Mouse (Mus musculus) layer of hippocampus, adult 8-10 months (tissue): ENCODE measurements at regions not wholly inside any gene's neighbourhood (a gene's known extent, or its start where the extent isn't known, plus 50 kb on each side); places are given as distances from the start of the nearest gene placed in this dataset.

Source experiments
- DNase-seq, 2 experiments: peaks; one replicate each; pipeline ENCODE4 v3.0.0; 2022; ENCODE audit warnings: low spot score in 2 of 2

DNA sequence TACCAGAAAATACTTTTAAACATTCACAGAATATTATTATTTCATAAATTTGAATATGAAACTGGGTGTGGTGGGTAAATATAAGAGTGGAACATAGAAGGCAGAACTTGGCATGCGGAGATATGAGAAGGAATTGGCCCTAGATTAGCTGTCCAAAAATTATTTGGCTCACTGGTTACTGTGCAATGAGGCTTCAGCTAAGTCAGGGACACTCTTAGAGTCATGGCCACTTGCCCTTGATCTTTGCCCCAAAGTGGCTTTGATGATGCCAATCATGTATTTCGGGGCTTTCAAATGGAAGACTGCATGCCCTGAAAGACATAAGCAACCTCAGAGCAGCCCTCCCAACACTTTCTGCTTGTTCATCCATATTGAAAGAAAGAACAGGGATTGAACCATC is 76.9 kb downstream of the Pxdc1 start:
- no peak for DNase-seq

DNA sequence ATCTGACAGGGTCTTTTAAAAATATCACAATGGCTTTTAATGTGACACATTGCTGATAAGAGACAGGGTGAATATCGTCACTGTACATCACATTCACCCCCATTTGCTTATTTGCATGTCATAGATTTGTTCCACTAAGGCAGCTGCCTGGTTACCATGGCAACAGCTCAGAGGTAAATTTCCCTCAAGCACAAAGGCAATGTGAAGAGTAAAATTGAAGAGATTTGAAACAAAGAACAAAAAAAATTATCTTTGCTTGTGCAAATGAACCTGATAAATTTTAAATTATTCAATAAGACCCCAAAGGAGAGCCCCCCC is 77.3 kb downstream of the Pxdc1 start:
- DNase-seq, result peak; percentile 41 to 54

DNA sequence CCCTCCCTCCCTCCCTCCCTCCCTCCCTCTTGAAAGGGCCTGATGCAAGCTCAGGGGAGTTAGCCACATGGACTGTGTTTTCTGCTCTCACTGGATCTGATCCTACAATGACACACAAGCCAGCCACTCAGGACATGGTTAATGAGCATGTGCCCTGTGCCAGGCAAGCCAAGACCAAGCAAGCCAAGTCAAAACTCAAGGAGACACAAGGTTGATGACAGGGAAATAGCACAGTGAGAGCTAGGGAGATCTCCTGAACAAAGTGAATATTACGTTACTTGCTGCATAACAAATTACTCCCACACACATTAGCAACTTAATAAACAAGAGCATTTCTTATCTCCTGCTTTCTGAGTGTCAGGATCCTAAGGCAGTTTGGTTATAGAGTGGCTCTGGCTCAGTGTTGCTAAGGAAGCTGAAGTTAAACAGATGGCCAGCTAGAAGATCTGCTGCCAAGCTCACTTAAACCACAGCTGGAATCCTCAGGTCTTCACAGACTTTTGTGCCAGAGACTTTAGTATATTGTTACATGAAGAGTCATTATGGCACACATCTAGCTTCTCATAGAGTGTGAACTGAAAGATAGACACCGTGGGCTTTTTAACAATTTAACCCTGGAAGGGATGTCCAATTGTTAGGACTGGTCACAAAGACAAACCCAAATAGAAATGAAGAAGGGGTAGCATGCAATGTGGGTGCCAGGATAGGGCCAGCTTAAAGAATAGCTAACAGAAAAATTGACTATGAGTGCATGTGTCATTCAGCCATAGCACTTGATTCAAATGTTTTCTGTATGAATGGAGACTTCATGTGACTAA is 77.9 kb downstream of the Pxdc1 start:
- DNase-seq, result peak; percentile 3 to 24

DNA sequence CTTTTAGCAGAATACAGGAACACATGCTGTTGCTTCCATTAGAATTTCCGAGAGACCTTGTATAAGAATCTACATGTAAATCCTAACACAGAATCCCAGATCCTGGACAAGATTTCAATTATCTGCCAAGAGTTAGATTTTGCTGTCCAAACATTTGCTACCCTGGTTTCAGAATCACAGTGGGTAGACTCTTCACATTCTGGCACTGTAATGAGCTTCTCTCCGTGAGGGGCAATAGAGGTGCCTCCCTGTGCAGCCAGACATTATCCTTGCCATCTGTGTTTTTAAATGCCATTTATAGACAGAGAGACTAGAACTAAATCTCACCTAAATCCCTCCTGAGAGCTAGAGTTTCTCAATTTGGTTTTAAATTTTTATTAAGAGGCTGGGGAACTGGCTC is 84.0 kb downstream of the Pxdc1 start:
- no peak for DNase-seq

DNA sequence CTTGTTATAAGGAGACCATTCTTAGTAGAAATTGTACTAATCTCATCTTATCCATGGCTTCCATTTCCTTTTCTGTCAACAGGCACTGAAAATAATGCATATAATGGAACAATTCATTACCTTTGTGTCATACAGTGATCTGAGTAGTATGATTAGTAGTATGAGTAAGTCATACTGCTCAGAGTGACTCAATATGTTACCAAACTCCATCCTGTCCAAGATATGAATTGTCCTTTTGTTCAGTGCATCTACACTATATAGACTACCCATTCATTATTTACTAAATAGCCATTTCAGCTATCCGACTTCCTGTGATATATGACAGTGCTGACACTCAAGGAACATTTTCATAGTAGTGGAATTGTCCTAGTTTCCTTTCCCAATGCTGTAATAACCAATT is 86.6 kb downstream of the Pxdc1 start:
- no peak for DNase-seq

DNA sequence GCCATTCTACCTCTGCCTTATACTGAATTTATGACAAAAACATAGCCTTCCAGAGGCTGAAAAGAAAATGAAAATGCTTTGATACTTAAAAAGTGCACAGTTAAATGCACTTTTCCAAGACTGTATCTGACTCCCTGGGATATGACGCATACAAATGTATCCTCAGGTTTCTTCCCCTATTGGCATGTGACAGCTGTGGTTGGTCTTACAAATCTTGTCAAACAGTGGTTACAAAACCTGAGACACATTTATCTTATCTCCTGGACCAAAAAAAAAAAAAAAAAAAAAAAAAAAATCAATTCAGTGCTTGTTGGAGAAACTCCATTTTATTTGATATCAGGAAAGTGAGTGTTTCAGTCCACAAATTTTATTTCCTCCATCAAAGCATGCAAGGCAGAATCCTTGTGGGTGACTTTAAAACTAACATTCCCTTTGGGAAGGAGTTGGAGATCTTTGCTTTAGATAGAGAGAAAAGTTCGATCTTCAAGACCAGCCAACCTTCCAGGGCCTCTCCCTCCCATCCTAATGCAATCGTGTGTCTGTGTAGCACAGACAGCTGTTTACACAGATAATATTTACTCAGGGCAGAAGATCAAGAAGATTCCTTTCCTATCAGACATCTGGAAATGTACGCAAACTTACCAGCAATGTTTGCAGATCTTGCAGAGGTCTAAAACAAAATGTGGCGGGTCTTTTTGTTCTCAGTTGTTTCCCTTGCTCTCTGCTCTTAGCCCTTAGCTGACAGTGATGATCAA is 103.0 kb downstream of the Pxdc1 start:
- DNase-seq, result no peak

DNA sequence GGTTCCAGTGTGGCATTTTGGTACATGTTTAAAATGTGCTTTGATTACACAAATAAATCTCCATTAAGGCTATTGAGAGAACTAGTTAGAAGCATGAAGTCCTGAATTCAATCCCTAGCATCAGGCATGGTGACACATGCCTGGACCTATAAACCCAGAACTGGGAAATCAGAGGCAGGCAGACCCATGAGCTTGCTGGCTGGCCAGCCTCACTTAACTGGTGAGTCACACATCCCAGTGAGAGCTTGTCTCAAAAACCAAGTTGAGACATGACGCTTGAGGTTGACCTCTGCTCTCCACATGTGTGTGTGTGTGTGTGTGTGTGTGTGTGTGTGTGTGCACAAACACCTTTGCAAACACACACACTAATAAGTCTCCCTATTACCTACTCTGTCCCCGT is 112.6 kb downstream of the Pxdc1 start:
- DNase-seq, result no peak

DNA sequence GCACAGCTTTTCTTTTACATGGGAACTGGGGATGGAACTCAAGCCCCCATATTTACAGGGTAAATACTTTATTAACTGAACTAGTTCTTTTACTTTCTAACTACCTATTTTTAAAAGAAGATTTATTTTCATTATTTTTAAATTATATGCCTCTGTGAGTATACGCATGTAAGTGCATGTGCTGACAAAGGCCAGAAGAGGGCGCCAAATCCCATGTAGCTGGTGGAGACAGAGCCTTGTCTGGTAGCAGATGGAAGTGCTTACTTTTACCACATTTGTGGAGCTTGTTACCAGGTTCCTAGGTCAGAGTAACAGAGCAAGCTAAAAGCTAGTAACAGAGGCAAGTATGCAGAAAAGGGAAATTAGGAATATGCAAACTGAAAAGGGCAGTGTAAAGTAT is 119.4 kb downstream of the Pxdc1 start:
- no peak for DNase-seq

DNA sequence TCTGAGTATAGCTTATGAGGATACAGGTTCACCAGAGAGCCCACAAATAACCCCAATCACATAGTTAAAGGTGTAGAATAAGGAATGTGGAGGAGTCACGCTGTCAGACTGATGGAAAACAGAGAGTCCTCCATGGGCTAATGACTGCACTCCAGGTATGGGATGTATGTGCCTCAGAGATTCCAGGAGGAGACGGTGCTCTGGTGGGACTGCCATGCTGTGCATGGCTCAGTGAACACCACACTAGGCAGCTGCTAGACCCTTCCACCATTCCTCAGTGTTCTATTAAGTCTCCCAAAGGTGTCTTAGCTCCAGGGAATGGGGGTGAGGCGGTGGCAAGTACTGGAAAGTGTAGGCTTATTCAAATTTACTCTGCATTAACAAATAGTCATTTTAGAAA is 142.0 kb downstream of the Pxdc1 start:
- no peak for DNase-seq

DNA sequence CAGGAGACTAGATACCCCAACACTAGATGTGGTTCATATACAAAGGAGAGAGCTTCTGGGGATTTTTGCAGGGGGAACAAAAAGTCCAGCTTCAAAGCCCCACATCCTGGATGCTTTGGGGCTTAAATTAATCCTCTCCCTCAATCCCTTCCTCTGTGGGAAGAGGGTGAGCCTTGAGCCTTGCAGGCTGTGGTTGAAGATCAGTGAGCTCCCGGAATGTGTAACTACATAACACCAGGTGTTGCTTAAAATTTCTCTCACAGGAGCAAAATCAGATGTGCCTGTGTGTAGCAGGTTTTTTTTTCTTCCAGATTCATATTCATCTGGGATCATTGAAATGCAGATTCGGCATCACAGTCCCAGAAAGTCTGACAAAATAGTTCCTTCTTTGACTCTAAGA is 146.1 kb downstream of the Pxdc1 start:
- DNase-seq, result no peak

DNA sequence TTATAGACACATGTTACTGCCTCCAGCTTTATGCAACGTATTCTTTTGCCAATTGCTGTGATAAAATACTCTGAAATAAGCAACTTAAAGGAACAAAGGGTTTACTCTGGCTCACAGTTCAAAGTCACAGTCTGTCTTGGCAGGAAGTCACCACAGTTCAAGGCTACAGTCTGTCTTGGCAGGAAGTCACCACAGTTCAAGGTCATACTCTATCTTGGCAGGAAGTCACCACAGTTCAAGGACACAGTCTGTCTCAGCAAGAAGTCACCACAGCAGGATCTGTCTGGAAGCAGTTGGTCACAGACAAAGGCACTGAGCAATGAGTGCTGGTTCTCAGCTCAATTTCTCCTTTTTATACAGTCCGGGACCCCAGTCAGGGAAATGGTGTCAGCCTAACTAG is 147.4 kb downstream of the Pxdc1 start:
- no peak for DNase-seq

DNA sequence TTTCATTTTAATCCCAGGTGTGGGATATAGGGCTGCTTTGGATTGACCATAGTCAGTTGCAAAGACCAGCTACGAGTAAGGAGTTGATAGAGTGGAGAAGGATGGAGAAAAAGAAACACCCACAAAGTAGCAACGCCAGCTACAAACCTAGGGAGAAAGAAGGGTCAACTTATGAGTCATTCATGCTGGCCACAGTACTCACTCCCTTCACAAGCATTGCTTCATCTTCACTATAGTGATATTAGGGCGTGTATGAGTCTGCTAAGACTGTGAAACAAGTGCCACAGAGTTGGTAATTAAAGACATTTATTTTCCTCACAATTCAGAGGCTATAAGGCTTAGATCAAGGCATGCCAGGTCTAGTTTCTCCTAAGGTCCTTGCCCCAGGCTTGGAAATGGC is 148.4 kb downstream of the Pxdc1 start:
- DNase-seq, result no peak

DNA sequence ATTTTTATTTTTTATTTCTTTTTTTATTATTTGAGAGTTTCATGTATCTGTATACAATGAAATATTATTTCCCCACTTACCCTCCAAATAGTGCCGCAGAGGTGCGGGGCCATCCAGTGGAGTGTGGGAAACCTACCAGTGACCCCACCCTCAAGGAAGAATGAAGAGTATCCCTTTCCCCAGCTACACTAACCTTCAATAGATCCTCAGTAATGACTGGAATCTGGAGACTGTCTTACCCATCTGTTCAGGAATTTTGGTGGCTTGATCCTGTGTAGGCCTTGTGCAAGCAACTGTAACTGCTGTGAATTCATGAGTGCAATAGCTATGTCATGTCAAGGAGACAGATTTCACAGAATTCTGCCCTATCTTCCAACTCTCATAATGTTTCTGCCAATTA is 153.9 kb upstream of the Slc22a23 start:
- DNase-seq, result no peak

DNA sequence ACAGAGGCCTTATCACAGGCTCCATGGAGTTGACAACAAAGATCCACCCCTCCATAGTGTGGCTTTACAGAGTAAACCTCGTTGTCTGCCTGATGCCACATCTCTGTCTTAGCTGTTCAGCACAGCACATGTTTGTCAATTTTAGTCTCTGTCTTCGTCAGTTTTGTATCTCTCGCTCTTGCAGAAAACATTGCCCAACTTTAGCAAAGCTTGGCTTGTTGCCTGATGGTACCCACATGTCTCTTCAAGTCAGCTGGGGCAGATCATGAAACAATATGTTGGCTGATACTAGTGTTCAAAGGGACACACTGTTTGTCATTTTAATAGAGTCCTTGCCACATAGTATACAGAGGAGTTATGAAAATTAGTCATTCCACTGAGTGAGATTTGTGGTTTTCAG is 152.7 kb upstream of the Slc22a23 start:
- DNase-seq, result peak; percentile 5 to 8

DNA sequence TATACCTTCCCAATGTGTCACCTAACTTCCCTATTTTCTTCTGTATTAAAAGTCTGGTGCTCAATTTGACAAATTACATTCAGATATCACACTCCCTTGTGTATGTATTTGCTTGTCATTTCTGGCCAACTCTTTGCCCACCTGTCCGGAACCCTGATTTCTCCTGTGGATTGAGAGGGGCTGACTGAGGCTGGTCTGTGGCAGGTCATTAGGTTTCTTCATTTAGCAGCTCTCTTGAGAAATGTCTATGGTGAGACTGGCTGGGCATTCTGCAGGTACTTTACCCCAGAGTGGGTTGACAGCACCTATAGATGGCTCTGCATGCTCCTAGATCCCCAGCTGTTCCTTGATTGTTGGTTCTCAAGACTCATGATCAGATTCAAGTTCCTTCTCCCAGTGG is 139.8 kb upstream of the Slc22a23 start:
- DNase-seq, result no peak

DNA sequence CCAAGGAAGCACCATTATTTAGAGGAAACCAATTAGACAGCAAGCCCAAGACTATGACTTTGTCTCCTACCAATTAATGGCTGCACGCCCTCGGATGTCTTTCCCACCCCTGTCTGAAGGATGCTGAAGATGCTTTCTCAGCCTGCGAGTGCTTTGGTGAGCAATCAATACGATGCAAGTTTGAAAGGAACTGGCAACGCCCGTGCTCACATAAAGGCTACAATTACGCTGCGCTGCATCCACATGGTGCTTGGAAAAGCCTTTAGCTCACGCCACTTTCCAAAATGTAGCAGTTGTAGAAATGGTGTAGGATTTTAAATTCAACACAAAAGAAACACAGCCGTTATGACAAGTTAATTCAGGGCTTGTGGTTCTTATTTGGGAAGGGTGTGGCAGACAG is 136.5 kb upstream of the Slc22a23 start:
- DNase-seq, result no peak

DNA sequence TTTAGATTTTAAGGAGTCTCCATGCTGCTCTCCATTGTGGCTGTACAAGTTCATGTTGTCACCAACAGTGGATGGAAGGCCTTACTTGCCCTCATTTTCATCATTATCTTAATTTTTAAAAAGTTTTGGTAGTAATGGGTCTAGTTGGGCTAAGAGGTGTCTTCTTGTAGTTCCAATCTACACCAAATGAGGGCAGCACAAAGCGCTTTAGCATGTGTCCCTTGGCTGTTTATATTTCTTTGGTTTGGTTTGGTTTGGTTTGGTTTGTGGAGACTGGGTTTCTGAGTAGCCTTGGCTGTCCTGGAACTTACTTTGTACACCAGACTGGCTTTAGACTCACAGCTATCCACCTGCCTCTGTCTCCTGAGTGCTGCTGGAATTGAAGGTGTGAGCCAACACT is 125.4 kb upstream of the Slc22a23 start:
- DNase-seq, result no peak

DNA sequence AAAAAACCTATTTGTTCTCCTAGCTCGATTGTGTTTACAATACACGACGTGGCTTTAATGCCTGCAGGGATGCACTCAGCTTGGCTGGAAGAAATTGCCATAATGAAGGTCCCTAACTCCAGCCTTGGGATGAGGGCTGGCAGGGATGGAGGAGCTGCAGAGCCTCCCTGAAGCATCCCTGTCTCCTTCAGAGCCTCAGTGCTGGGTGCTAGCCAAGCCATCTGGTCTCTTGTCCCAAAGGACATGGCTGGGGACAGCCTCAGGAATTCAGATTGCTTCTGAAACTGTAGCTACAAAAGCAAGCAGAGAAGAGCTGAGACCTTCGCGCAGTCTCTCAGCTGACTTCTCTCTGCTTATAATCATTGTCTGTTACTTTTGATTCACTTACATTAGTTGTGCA is 124.6 kb upstream of the Slc22a23 start:
- DNase-seq, result peak in 1 of 2 experiments; percentile 12

DNA sequence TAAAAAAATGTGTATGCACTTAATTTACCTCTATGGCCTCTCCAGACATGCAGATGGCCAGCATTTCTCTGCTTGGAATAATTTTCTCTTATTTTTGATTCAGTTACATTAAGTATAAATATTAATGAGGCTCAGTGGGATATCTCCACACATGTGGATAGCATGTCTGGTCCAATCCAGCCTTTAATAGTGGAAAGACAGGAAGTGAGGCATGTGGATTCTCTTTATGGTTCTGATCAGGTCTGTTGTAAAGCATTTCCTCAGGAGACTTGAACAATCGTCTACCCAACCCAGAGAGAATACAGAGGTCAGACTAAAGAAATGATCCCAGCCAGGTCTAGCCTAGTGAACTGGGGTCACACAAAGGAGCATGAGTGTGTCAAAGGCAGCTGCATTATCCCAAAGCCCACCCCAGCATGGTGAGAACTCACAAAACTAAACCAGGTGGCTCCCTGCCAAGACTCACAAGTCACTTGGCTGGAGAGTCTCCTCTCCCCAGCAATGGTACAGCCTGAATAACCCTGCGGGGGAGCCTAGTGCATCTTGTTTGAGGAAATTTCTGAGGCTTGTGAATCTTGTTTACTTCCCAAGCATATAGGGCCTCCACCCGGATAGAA is 123.3 kb upstream of the Slc22a23 start:
- DNase-seq, result no peak

DNA sequence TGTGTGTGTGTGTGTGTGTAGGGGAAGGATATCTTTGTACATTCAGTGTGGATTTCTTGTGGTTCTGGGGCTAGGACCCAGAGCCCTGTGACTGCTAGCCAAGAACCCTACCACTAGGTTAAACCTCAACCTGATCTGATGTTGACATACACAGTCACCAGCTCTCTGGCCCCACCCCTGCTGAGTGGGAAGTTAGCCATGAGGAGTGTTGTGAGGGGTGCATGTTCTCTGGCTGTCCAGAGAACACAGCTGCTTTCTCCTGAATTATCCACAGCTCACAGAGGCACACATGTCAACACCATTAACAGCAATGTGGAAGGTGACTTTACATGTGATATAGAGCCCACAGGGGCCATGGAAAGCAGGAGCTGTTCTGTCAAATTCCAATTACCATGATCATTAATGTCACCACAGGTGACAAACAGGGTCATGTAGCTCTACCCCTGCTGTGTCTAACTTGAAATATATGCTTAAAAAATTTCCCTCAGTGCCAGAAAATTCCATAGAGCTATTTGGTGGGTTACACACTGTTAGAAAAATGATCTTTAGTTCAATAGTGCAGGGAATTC is 121.0 kb upstream of the Slc22a23 start:
- DNase-seq, result no peak

DNA sequence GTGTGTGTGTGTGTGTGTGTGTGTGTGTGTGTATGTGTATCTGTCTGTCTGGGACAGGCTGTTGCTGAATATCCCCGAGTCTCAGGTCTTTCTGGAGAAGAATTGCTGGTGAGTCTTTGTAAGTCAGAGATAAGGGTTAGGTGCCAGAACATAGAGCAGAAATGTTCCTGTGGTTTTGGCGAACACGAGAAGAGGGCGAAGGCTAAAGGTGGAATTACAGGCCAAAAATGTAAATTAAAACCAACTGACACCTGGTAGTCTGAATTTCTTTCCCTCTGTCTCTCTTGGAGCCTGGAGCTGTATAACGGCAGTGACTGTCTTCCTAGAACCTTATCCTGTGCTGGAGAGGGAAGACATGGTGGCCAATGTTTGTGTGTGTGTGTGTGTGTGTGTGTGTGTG is 120.5 kb upstream of the Slc22a23 start:
- no peak for DNase-seq

DNA sequence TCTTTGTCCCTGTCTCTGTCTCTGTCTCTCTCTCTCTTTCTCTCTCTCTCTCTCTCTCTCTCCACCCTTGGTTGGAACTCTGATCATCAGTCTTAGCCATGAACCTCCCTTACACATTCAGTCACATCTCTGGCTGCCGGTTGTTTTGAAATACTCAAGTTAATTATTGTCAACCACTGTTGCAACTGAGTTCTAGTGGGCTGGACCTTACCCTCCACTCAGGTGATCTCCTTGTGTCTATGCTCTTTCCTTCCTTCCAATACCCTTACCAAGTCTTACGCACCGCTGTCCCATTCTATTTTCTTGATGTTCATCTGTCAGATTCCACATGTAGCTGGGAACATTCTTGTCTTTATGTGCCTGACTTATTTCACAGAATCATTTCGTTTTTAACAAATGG is 119.2 kb upstream of the Slc22a23 start:
- no peak for DNase-seq
